Mouse (Mus musculus): ENCODE measurements around the gene Spsb1.

GRCm38 (mm10) chr4:149851554-149851953 lies 103.3 kb downstream of the Spsb1 start:
- TF ChIP-seq CTCF (IDR thresholded peaks at IDR 0.05; ENCODE audit: low read depth, low read length) (no peak), POLR2A (IDR thresholded peaks at IDR 0.05; ENCODE audit: extremely low read depth, insufficient read depth, low read length) (no peak)

All from liver, adult 2 months (tissue).